Mouse (Mus musculus): ENCODE measurements around the gene Rab15. TPM values are rescaled to one million over a fixed set of nuclear protein-coding genes. Genes with fewer than 3 reads are reported as not detected.

Gene Rab15
- total and polyA plus RNA-seq, 3 experiments: 2.7 to 22.7 TPM; not detected in 1

DNA sequence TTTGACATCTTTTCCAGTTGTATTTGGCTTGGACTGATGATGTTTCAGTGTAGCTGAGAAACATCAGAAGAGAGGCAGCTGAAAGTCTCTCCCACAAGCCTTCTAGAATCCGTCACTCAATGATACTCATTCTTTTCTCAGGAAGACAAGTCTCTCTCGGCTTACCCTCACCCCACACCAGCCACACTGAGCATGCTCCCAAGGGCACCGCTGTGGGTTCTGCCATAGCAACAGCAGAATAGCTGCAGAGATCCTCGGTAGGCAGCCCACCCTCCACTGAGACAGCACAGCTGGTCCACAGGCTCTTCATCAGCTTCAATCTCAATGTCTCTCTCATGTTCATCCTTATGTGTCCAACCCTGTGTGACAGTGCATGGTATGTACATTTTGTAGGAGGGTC, 2.6 kb upstream of the Rab15 start:
- H3K27ac ChIP-seq (ENCODE audit: control insufficient read depth, low read depth, low read length): no peak overlapping the region
- DNase-seq (ENCODE audit: low read depth, low spot score): no peak
- no peaks in the 10 kb centered on the region for H3K9me3 ChIP-seq (replicated peaks; ENCODE audit: insufficient read depth, low read length)
- H3K36me3 ChIP-seq (ENCODE audit: control insufficient read depth in 1 of 2, insufficient read depth in 2 of 2, low read length in 2 of 2): 0 out of 4 replicates have a peak, but pooled peaks cover 0 to 4% of the 10 kb centered on the region in 2 experiments
- H3K4me1 ChIP-seq (ENCODE audit: control insufficient read depth in 1 of 2, insufficient read depth in 2 of 2, low read length in 2 of 2): peaks cover 0 to 17% of the 10 kb centered on the region in 2 experiments
- H3K79me2 ChIP-seq (ENCODE audit: control insufficient read depth, insufficient read depth, low read length, poor library complexity): no peaks in the 10 kb centered on the region; the same call in 1 of the 2 replicates
- no peak overlapping the region for H3K4me3 ChIP-seq (ENCODE audit: control insufficient read depth in 1 of 2, insufficient read depth in 1 of 2, low read depth in 2 of 2, low read length in 2 of 2)
- no peak for TF ChIP-seq JUND (IDR thresholded peaks at IDR 0.05; ENCODE audit: low read depth, low read length)
- no peak for TF ChIP-seq ETS1 (IDR thresholded peaks at IDR 0.05; ENCODE audit: low read depth, low read length)
- no peak for TF ChIP-seq ZMIZ1 (IDR thresholded peaks at IDR 0.05; ENCODE audit: low read depth, low read length)
- no peak for TF ChIP-seq POLR2AphosphoS5 (IDR thresholded peaks at IDR 0.05; ENCODE audit: borderline replicate concordance, low read depth, low read length)
- no peak for TF ChIP-seq ZNF384 (IDR thresholded peaks at IDR 0.05; ENCODE audit: low read depth, low read length)
- no peak for TF ChIP-seq CHD1 (IDR thresholded peaks at IDR 0.05; ENCODE audit: low read depth, low read length)
- no peak for TF ChIP-seq BHLHE40 (IDR thresholded peaks at IDR 0.05; ENCODE audit: borderline replicate concordance, low read depth, low read length)
- no peak for TF ChIP-seq ELF1 (IDR thresholded peaks at IDR 0.05; ENCODE audit: low read depth, low read length)
- no peak for TF ChIP-seq ZKSCAN1 (IDR thresholded peaks at IDR 0.05; ENCODE audit: low read depth, low read length)
- TF ChIP-seq ZC3H11A (IDR thresholded peaks at IDR 0.05; ENCODE audit: low read depth, low read length): no peak
- no peak for TF ChIP-seq RAD21 (IDR thresholded peaks at IDR 0.05; ENCODE audit: low read depth, low read length)
- no peak for TF ChIP-seq CHD2 (IDR thresholded peaks at IDR 0.05; ENCODE audit: low read length)
- TF ChIP-seq TBP (IDR thresholded peaks at IDR 0.05; ENCODE audit: low read depth, low read length): no peak
- TF ChIP-seq UBTF (IDR thresholded peaks at IDR 0.05; ENCODE audit: borderline replicate concordance, insufficient read depth, low read depth, low read length): no peak
- no peak for TF ChIP-seq MYB (IDR thresholded peaks at IDR 0.05; ENCODE audit: low read depth, low read length)
- TF ChIP-seq HCFC1 (IDR thresholded peaks at IDR 0.05; ENCODE audit: low read depth, low read length): no peak
- no peak for TF ChIP-seq GABPA (IDR thresholded peaks at IDR 0.05; ENCODE audit: low read depth, low read length)
- no peak for TF ChIP-seq USF2 (IDR thresholded peaks at IDR 0.05; ENCODE audit: borderline replicate concordance in 1 of 2, insufficient read depth in 1 of 2, low read depth in 1 of 2, low read length in 2 of 2)
- TF ChIP-seq MAZ (IDR thresholded peaks at IDR 0.05; ENCODE audit: low read depth, low read length): no peak
- H3K27me3 ChIP-seq (ENCODE audit: control insufficient read depth in 1 of 2, insufficient read depth in 2 of 2, low read length in 2 of 2): peaks cover 1 to 5% of the 10 kb centered on the region in 2 experiments; a peak in 3 of 4 replicates
- H3K9ac ChIP-seq (ENCODE audit: control insufficient read depth, low read depth, low read length, poor library complexity, severe bottlenecking): no peak overlapping the region
